Mouse (Mus musculus): ENCODE results near the gene Srsf10.

DNA sequence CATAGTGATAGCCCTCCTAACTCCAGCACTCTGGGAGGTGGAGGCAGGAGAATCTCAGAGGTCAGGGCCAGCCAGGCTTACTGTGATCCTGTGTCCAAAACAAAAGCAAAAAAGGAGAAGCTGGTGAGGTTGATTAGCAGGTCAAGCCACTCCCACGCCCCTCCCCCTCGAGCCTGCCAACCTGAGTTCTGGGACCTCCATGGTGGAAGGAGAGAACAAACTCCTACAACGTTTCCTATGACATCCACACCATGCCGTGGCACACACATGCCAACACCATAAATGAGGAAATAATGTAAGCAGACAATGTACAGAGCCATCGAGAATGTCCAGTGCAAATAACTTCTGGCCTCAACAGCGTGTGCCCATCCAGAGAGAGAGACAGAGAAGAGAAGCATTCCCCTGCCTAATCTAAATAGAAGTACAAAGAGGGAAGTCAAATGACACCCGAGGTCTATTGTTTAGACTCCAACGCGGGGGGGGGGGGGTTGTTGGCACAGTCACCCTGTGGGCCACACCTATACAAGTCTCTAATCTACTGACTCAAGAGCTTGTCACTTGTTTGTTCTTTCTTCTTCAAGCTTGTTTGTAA is 20.5 kb downstream of the Srsf10 start:
- TF ChIP-seq TAL1 (IDR thresholded peaks at IDR 0.05; ENCODE audit: low read length) (no peak), GATA1 (IDR thresholded peaks at IDR 0.05; ENCODE audit: low read length) (no peak)
